Comparison of ENCODE assay signal across 16 mouse cellular contexts in genomic region chr5:23405666-23406404, GRCm38 (mm10).
"Had no signal": no experiment of that assay in that cellular context is flagged by ENCODE, and none has a peak within 500 bp of the region (broad histone marks: within the 10 kb centered on the region; RNA-seq: fewer than 3 reads in every experiment).

No protein-coding gene starts in this region.

- H3K4me1 ChIP-seq: neural tube, embryonic 12.5 days had no signal

- H3K4me2 ChIP-seq: limb, embryonic 13.5 days; liver, embryonic 12.5 days; lung, embryonic 14.5 days; neural tube, embryonic 12.5 days had no signal

- H3K27me3 ChIP-seq: limb, embryonic 13.5 days; liver, embryonic 12.5 days; neural tube, embryonic 12.5 days had no signal

- H3K4me3 ChIP-seq: limb, embryonic 13.5 days; liver, embryonic 12.5 days; midbrain, embryonic 10.5 days; neural tube, embryonic 12.5 days had no signal

- ATAC-seq: intestine, embryonic 16.5 days; liver, embryonic 12.5 days had no signal

- H3K27ac ChIP-seq: limb, embryonic 13.5 days; liver, embryonic 12.5 days; midbrain, embryonic 10.5 days; neural tube, embryonic 12.5 days had no signal

- DNase-seq: kidney, adult 2 months; kidney, postnatal 36 days; layer of hippocampus, adult 9-11 months; layer of hippocampus, postnatal 36 days; lung, embryonic 14.5 days; lung, postnatal 10 days; lung, postnatal 4 days; midbrain, embryonic 14.5 days; right cerebral cortex, postnatal 14 days; thymus, adult 2 months; thymus, postnatal 36 days had no signal

- H3K9ac ChIP-seq: limb, embryonic 13.5 days; liver, embryonic 12.5 days; lung, embryonic 14.5 days; neural tube, embryonic 12.5 days had no signal

- H3K9me3 ChIP-seq: limb, embryonic 13.5 days; liver, embryonic 12.5 days; midbrain, embryonic 10.5 days; neural tube, embryonic 12.5 days had no signal
